Mouse (Mus musculus): ENCODE measurements around the gene Grin1.

DNA sequence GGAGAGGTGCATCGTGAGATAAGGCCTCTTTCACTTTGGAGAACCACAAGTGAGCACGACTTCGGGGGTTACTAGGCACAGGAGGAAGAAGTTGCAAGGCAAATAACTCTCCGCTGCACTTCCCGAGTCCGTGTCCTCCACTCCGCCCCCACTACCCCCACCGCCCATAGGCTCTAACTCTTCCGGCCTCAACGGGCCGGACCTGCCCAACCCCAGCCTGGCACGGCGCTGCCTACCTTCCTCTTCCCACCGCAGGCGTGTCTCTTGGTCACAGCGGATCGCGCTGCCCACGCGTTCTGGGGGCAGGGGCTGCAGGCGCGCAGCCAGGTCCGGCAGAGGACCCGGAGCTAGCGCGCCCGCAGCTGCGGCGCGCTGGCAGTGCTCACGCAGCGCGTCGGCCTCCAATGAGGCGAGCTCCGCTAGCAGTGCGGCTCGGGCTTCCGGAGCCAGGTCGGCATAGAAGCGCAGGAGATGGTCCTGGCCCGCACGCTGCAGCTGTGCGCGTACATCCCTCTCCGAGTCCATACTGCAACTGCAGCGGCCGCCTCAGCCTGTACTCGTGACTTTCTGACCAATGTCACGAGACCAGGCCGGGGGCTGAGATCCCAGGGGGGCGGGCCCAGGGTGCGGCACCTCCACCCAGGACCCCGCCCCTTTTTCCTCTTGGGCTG is 46.2 kb upstream of the Grin1 start, which contains the start of gene Uap1l1:
- peak; percentile 75 for TF ChIP-seq USF1 (IDR thresholded peaks at IDR 0.05; ENCODE audit: low read depth)
- TF ChIP-seq CTCF (IDR thresholded peaks at IDR 0.05; ENCODE audit: control insufficient read depth, insufficient read depth, insufficient read length): no peak
- no peak for TF ChIP-seq CEBPB (IDR thresholded peaks at IDR 0.05; ENCODE audit: low read depth)
- TF ChIP-seq MYOD1 (IDR thresholded peaks at IDR 0.05; ENCODE audit: control insufficient read depth, insufficient read length, low read depth): no peak
- no peak for TF ChIP-seq MAX (IDR thresholded peaks at IDR 0.05)

Measured in C2C12 (cell line).